Mouse (Mus musculus): Measurements from ENCODE around the gene Tns2. TPM values are rescaled to one million over a fixed set of nuclear protein-coding genes. Genes with fewer than 3 reads are reported as not detected.

The Tns2 gene
- total and polyA plus RNA-seq, 3 experiments: 0.42 to 3.1 TPM; not detected in 1

DNA sequence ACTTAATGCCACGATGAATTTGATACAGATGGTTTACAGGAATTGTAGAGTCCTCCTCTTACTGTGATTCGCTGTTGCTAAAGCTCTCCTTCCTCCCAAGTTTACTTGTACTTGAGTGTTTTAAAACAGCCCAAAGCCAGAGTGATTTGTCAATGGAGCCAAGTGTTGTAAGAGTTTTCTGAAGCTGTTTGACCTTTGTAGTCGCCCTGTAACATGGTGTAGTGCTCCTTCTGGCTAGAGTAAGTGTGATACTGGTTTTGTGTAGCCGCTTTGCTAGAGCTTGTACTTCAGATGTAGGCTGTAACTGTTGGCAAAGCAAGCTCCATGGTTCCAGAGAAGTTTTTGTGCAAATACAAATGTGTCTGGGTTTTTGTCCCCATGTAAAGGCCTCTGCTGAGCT, 8.0 kb upstream of the Tns2 start:
- Histone ChIP-seq H3K36me3 (ENCODE audit: control insufficient read depth in 1 of 2, insufficient read depth in 2 of 2, low read length in 2 of 2) (peaks cover 19 to 72% of the 10 kb centered on the region in 2 experiments), H3K9me3 (replicated peaks; ENCODE audit: insufficient read depth, low read length) (no peaks in the 10 kb centered on the region), H3K4me1 (ENCODE audit: control insufficient read depth in 1 of 2, insufficient read depth in 2 of 2, low read length in 2 of 2) (no peaks in the 10 kb centered on the region), H3K4me3 (ENCODE audit: control insufficient read depth in 1 of 2, insufficient read depth in 1 of 2, low read depth in 2 of 2, low read length in 2 of 2) (no peak overlapping the region), H3K27me3 (ENCODE audit: control insufficient read depth in 1 of 2, insufficient read depth in 2 of 2, low read length in 2 of 2) (no peaks in the 10 kb centered on the region), H3K27ac (ENCODE audit: control insufficient read depth, low read depth, low read length) (no peak overlapping the region), H3K79me2 (ENCODE audit: control insufficient read depth, insufficient read depth, low read length, poor library complexity) (peaks cover 5% of the 10 kb centered on the region; the same call in 1 of the 2 replicates), H3K9ac (ENCODE audit: control insufficient read depth, low read depth, low read length, poor library complexity, severe bottlenecking) (no peak overlapping the region)
- DNase-seq (ENCODE audit: low read depth, low spot score): no peak
- TF ChIP-seq JUND (IDR thresholded peaks at IDR 0.05; ENCODE audit: low read depth, low read length): no peak
- TF ChIP-seq EP300 (IDR thresholded peaks at IDR 0.05; ENCODE audit: low read depth in 1 of 2, low read length in 2 of 2): no peak
- no peak for TF ChIP-seq CHD2 (IDR thresholded peaks at IDR 0.05; ENCODE audit: low read length)
- no peak for TF ChIP-seq ZKSCAN1 (IDR thresholded peaks at IDR 0.05; ENCODE audit: low read depth, low read length)
- no peak for TF ChIP-seq USF1 (IDR thresholded peaks at IDR 0.05; ENCODE audit: low read depth, low read length)
- no peak for TF ChIP-seq ZMIZ1 (IDR thresholded peaks at IDR 0.05; ENCODE audit: low read depth, low read length)
- TF ChIP-seq NELFE (IDR thresholded peaks at IDR 0.05; ENCODE audit: low read depth, low read length): no peak

DNA sequence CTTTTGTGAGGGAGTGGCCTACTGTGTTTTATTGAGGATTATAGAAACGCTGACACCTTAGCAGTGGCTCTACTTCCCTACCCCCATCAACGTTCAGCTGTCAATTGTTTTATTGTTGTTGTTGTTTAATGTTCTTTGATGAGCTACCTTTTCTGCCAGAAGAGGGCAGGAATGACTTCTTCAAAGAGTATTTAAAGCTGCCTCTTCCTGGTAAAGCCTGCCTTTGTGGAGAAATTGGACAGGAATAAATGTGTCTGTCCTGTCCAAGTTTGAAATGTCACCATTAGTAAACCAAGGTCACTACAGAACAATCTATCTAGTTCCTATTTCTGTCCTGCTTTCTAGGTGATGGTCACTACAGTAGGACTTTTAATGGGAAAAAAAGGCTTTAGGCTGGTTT, 6.1 kb upstream of the Tns2 start:
- Histone ChIP-seq H3K9ac (ENCODE audit: control insufficient read depth, low read depth, low read length, poor library complexity, severe bottlenecking) (no peak overlapping the region), H3K4me3 (ENCODE audit: control insufficient read depth in 1 of 2, insufficient read depth in 1 of 2, low read depth in 2 of 2, low read length in 2 of 2) (no peak overlapping the region), H3K27ac (ENCODE audit: control insufficient read depth, low read depth, low read length) (no peak overlapping the region), H3K79me2 (ENCODE audit: control insufficient read depth, insufficient read depth, low read length, poor library complexity) (no peaks in the 10 kb centered on the region; the same call in 1 of the 2 replicates), H3K9me3 (replicated peaks; ENCODE audit: insufficient read depth, low read length) (no peaks in the 10 kb centered on the region), H3K36me3 (ENCODE audit: control insufficient read depth in 1 of 2, insufficient read depth in 2 of 2, low read length in 2 of 2) (peaks cover 18 to 53% of the 10 kb centered on the region in 2 experiments), H3K27me3 (ENCODE audit: control insufficient read depth in 1 of 2, insufficient read depth in 2 of 2, low read length in 2 of 2) (no peaks in the 10 kb centered on the region), H3K4me1 (ENCODE audit: control insufficient read depth in 1 of 2, insufficient read depth in 2 of 2, low read length in 2 of 2) (peaks cover 0 to 1% of the 10 kb centered on the region in 2 experiments; a peak in 1 of 4 replicates)
- TF ChIP-seq SMC3 (IDR thresholded peaks at IDR 0.05; ENCODE audit: low read depth, low read length) (no peak), KAT2A (conservative IDR thresholded peaks at IDR 0.05; ENCODE audit: low read depth, low read length) (no peak), RAD21 (IDR thresholded peaks at IDR 0.05; ENCODE audit: low read depth, low read length) (no peak), E2F4 (IDR thresholded peaks at IDR 0.05; ENCODE audit: borderline replicate concordance, low read depth, low read length) (no peak), ZC3H11A (IDR thresholded peaks at IDR 0.05; ENCODE audit: low read depth, low read length) (no peak), ELF1 (IDR thresholded peaks at IDR 0.05; ENCODE audit: low read depth, low read length) (no peak), MYC (IDR thresholded peaks at IDR 0.05; ENCODE audit: low read depth, low read length) (no peak), MAX (IDR thresholded peaks at IDR 0.05; ENCODE audit: low read length) (no peak), NRF1 (IDR thresholded peaks at IDR 0.05; ENCODE audit: insufficient read depth, low read depth, low read length, poor library complexity, severe bottlenecking) (no peak), USF2 (IDR thresholded peaks at IDR 0.05; ENCODE audit: borderline replicate concordance in 1 of 2, insufficient read depth in 1 of 2, low read depth in 1 of 2, low read length in 2 of 2) (no peak)
- DNase-seq (ENCODE audit: low read depth, low spot score): no peak

Data from MEL (cell line).